18 mouse cellular contexts compared by ENCODE assay signal in genomic region chr14:33811241-33811640, GRCm38 (mm10).
"Had no signal": no experiment of that assay in that cellular context is flagged by ENCODE, and none has a peak within 500 bp of the region (broad histone marks: within the 10 kb centered on the region; RNA-seq: fewer than 3 reads in every experiment).

No protein-coding gene starts in this region.

- H3K4me2 ChIP-seq: liver, embryonic 11.5 days; liver, embryonic 13.5 days; liver, embryonic 15.5 days; lung, embryonic 15.5 days; midbrain, embryonic 15.5 days; neural tube, embryonic 12.5 days; stomach, embryonic 15.5 days had no signal

- H3K27me3 ChIP-seq: liver, embryonic 13.5 days; liver, embryonic 15.5 days; lung, embryonic 15.5 days; megakaryocyte, embryonic 14.5 days; midbrain, embryonic 15.5 days; neural tube, embryonic 12.5 days; stomach, embryonic 15.5 days had no signal

- H3K9me3 ChIP-seq: liver, embryonic 13.5 days; liver, embryonic 15.5 days; lung, embryonic 15.5 days; midbrain, embryonic 15.5 days; neural tube, embryonic 12.5 days; stomach, embryonic 15.5 days had no signal

- H3K4me1 ChIP-seq: liver, embryonic 13.5 days; megakaryocyte, embryonic 14.5 days; midbrain, embryonic 15.5 days had no signal

- DNase-seq: liver; liver, embryonic 13.5 days; liver, postnatal 0 days; lung, adult 2 months; lung, postnatal 10 days; right cerebral cortex, postnatal 14 days; thymus, adult 2 months; thymus, postnatal 25 days; thymus, postnatal 4 days had no signal

- H3K9ac ChIP-seq: liver, embryonic 13.5 days; liver, embryonic 15.5 days; liver, postnatal 0 days; lung, embryonic 15.5 days; midbrain, embryonic 15.5 days; neural tube, embryonic 12.5 days; stomach, embryonic 15.5 days had no signal

- H3K36me3 ChIP-seq: liver, embryonic 13.5 days; liver, embryonic 15.5 days; lung, embryonic 15.5 days; midbrain, embryonic 15.5 days; neural tube, embryonic 12.5 days; stomach, embryonic 15.5 days had no signal

- H3K27ac ChIP-seq: liver, embryonic 13.5 days; liver, embryonic 15.5 days; lung, embryonic 15.5 days; macrophage; midbrain, embryonic 15.5 days; neural tube, embryonic 12.5 days; stomach, embryonic 15.5 days; stomach, postnatal 0 days had no signal

- ATAC-seq: liver, postnatal 0 days; midbrain, embryonic 15.5 days had no signal

- H3K4me3 ChIP-seq: liver, embryonic 13.5 days; liver, embryonic 15.5 days; lung, embryonic 15.5 days; megakaryocyte, embryonic 14.5 days; midbrain, embryonic 15.5 days; neural tube, embryonic 12.5 days; stomach, embryonic 15.5 days had no signal
